Mouse (Mus musculus) cerebellum, postnatal 14 days (tissue): ENCODE data around the gene Prmt7.

Source experiments
- DNase-seq, 2 experiments: peaks; one replicate each; pipeline ENCODE4 v3.0.0; 2021; ENCODE audit warnings: mixed read lengths in 2 of 2

Gene Prmt7

DNA sequence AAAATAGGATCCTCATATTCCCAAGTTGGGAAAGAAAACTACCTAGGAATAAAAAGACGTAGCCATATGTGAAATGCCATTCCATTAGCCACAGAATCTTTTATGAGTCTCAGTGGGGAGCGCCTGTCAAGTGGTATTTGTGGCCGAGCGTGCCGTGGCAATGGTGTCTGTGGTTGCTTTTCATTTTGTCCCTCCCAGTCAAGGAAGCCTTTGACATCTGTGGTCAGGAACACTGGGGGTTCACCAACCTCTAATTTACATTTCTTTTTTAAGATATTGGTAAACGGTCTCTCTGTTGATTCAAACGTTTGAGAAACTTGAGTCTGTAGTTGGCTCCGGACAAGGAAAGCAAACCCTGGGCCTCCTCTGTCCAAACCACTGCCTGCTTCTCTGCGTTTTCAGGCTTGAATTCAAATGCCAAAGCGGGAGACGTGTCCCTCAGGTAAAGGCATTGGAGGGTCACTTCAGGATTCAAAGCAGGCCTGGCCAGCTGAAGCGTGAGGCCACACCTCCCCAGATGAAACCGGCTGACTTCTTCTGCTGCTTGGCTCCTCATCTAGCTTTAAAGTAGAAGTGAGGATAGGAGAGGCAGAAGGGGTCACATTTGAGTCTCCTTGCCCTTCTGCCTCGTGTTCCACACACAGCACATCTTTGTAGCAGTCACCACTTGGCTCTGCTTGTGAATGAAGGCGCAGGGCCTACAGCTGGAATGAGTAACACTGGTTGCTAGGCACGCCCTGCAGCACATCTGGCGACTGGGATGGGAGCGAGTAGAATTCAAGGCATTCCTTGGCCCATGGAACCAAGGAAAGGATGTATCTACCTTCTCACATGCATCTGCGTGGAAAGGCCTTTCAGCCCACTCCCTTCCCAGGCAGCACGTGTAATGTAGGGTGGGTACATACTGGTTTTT, 82.0 kb downstream of the Prmt7 start:
- no peak for DNase-seq

DNA sequence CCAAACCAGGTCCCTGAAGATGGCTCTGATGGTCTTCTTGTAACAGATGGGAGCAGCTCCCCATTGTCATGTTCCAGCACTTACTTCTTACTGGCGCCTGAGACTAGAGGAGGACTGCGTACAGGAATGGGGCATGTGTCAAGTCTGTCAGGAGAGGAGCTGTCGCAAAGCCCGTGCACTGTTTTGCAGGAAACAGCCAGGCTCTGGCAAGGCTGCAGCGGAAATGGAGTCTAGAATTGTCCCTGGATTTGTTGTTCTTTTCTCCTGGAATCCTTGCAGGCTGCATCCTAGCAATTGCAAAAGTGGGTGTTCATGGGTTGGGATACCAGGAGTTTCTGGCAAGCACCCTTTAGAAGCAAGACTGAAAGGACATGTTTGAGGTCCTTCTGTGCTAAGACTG, 87.5 kb downstream of the Prmt7 start:
- DNase-seq: peak in 1 of 2 experiments; percentile 33

DNA sequence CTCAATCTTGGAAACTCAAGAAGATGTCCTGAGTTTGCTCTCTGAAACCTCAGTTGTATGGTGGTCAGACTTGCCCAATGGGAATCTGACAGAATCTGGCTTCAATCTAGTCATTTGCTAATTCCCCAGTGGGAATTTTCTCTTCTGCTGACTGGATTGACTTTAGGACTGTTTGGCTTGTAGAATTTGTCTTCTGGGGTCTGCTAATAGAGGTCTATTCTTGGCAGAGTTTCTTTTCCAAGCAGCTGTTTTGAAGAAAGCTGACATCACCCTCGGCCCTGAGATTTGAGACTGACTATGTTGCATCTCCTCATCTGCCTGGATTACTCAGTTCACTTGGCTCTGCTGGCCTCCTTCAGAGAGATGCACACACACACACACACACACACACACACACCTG, 88.1 kb downstream of the Prmt7 start:
- DNase-seq: no peak

DNA sequence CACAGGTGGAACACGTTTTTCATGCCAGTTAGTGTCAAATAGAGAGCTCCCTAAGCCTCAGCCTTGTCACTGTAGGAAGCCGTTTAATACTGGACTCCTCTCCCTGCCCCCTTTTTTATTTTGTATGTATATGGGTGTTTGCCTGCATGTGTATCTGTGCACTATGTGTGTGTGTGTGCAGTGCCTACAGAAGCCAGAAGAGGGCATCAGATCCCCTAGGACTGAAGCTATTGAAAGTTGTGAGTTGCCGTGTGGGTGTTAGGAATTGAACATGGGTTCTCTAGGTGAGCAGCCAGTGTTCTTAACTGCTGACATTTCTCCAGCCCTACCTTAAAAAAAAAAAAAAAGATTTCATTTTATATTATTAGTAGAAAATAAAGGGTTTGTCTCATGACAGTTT, 89.0 kb downstream of the Prmt7 start:
- DNase-seq: no peak

DNA sequence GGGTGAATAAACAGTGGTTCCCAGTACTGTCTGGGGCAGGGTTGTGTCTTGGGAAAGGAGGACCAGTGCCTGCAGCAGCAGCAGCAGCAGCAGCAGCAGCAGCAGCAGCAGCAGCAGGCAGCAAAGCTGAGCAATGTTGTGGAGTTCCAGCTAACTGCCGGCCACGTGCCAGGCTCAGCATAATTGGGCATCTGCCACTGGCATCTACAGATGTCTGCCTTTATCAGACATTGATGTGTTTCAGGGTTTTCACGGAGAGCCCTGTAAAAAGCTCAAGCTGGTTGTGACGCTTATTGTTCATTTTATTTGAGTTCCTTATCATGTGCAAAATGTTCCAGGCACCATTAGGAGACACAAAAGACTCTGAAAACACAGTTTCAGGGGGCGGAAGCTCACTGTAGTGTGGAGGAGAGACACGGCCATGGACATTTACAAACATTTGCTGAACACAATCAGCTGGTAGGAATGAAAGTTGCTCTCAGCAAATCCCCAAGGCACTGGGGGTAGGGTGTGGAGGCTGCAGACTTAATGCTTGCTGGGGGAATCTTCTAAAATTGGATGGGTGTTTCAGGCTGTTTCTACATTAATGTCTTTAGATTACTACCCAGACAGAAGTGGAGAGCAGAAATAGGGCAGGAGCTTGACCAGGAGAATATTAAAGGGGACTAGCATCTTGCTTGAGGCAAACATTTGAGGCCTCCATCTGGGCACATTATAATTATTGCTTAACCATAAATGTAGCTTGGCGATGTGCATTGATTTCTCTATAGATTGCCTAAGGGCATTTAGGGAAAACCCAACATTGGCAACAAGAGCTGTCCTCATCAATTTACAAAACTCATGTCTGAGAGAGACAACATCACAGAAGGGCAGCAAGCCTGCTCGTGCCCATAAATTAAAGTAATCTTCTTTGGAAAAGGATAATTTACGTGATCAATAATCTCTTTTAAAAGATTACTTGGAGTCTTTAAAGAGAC, 90.3 kb downstream of the Prmt7 start:
- DNase-seq: peak; percentile 45 to 65
